Mouse (Mus musculus) ES-E14 (cell line): ENCODE data around the gene Tmem120b. TPM values are rescaled to one million over a fixed set of nuclear protein-coding genes. Genes with fewer than 3 reads are reported as not detected.
A peak's percentile ranks its signal among the peaks of the same experiment; 100 is the strongest.

Experiments used
- DNase-seq: peaks from one replicate; pipeline ENCODE4 v3.0.0-alpha.2; 2013; ENCODE audit warnings: low read depth, low spot score
- H3K27ac ChIP-seq: 2 replicates; pipeline ENCODE4 v1.5.1; 2012; ENCODE audit warnings: low read depth, mild to moderate bottlenecking, low read length, moderate library complexity, mixed read lengths; ENCODE audit not compliant: poor library complexity, insufficient read depth, severe bottlenecking
- H3K36me3 ChIP-seq: 2 replicates; pipeline ENCODE4 v1.6.1; 2012; ENCODE audit warnings: mild to moderate bottlenecking, low read length, moderate library complexity, mixed read lengths; ENCODE audit not compliant: control insufficient read depth, poor library complexity, insufficient read depth, severe bottlenecking
- H3K4me1 ChIP-seq, 2 experiments: fragments of 150-350 bp in 1 of 2; sonication (generic) in 1 of 2; 2 replicates each; pipeline ENCODE4 v1.6.1; 2012; ENCODE audit warnings: low read length in 2 of 2, mild to moderate bottlenecking in 1 of 2, mixed read lengths in 1 of 2; ENCODE audit not compliant: control insufficient read depth in 2 of 2, insufficient read depth in 2 of 2, poor library complexity in 1 of 2
- H3K4me3 ChIP-seq, 2 experiments: fragments of 150-350 bp in 1 of 2; sonication (generic) in 1 of 2; 2 replicates each; pipeline ENCODE4 v1.5.1; 2012; ENCODE audit warnings: low read length in 2 of 2, low read depth in 1 of 2, mild to moderate bottlenecking in 1 of 2, mixed read lengths in 1 of 2; ENCODE audit not compliant: insufficient read depth in 1 of 2, poor library complexity in 1 of 2, severe bottlenecking in 1 of 2
- H3K9ac ChIP-seq: 2 replicates; pipeline ENCODE4 v1.6.1; 2012; ENCODE audit warnings: low read depth, mild to moderate bottlenecking, low read length, mixed read lengths; ENCODE audit not compliant: poor library complexity, insufficient read depth, severe bottlenecking
- H3K9me3 ChIP-seq: fragments of 150-350 bp; sonication (generic); 2 replicates; pipeline ENCODE4 v1.6.1; 2012; ENCODE audit warnings: low read depth, mild to moderate bottlenecking, low read length; ENCODE audit not compliant: control insufficient read depth, insufficient read depth
- CHD2 ChIP-seq: IDR thresholded peaks from 2 replicates; pipeline ENCODE4 v1.6.1; 2014; ENCODE audit warnings: mild to moderate bottlenecking, low read depth, low read length, inconsistent platforms
- HCFC1 ChIP-seq: IDR thresholded peaks from 2 replicates; pipeline ENCODE4 v1.6.1; 2012; ENCODE audit warnings: low read length, inconsistent platforms, borderline replicate concordance; ENCODE audit not compliant: insufficient read depth
- MAFK ChIP-seq: IDR thresholded peaks from 2 replicates; pipeline ENCODE4 v1.6.1; 2014; ENCODE audit warnings: mild to moderate bottlenecking, low read depth, low read length, inconsistent platforms; ENCODE audit not compliant: insufficient read depth
- ZC3H11A ChIP-seq: IDR thresholded peaks from 2 replicates; pipeline ENCODE4 v1.6.1; 2012; ENCODE audit warnings: low read depth, mild to moderate bottlenecking, inconsistent platforms, low read length, borderline replicate concordance
- ZNF384 ChIP-seq: IDR thresholded peaks from 2 replicates; pipeline ENCODE4 v1.6.1; 2012; ENCODE audit warnings: low read depth, low read length, inconsistent platforms
- in situ Hi-C, 2 experiments: fragments of 600-800 bp; cut with MboI; formaldehyde crosslinking; loops; one replicate each; pipeline ENCODE4 v1.15.1; 2025; ENCODE audit warnings: low sequenced_read_pairs in 2 of 2, inconsistent platforms in 1 of 2; ENCODE audit not compliant: unreplicated experiment in 2 of 2
- total RNA-seq: library from RNA; depleted of rRNA; stranded (reverse); fragments of 300-350 nt; gene quantifications from 2 replicates; pipeline ENCODE4 v1.2.3, GENCODE M21; 2012

Tmem120b gene
- total RNA-seq, 1 experiment: 21.9 TPM

- H3K27ac ChIP-seq: peak overlapping the region; percentile 6; the same call in 1 of the 2 replicates
- DNase-seq: peak; percentile 94
- in situ Hi-C loops: no loop called here
These were observed 89.8 kb downstream of the Tmem120b start for GRCm38 (mm10) chr5:123157972-123158371.

GRCm38 (mm10) chr5:123159446-123159845 lies 91.2 kb downstream of the Tmem120b start:
- Histone ChIP-seq H3K4me1 (peaks cover 0 to 41% of the 10 kb centered on the region in 2 experiments; a peak in 2 of 4 replicates), H3K4me3 (no peak overlapping the region), H3K27ac (no peak overlapping the region), H3K9ac (no peak overlapping the region), H3K9me3 (no peaks in the 10 kb centered on the region), H3K36me3 (peaks cover 68% of the 10 kb centered on the region)
- TF ChIP-seq CHD2 (no peak), MAFK (no peak), HCFC1 (no peak), ZNF384 (no peak), ZC3H11A (no peak)
- DNase-seq: no peak
- in situ Hi-C loops: no loop called here

More at GRCm38 (mm10) chr5:123157972-123158371, 89.8 kb downstream of the Tmem120b start:
- Histone ChIP-seq H3K4me1 (peaks cover 0 to 40% of the 10 kb centered on the region in 2 experiments; a peak in 2 of 4 replicates), H3K9me3 (no peaks in the 10 kb centered on the region), H3K4me3 (peak overlapping the region in 1 of 2 experiments; percentile 45; a peak in 2 of 4 replicates), H3K36me3 (peaks cover 59% of the 10 kb centered on the region), H3K9ac (peak overlapping the region; percentile 27; the same call in 1 of the 2 replicates)
- TF ChIP-seq MAFK (peak; percentile 67), HCFC1 (no peak), ZNF384 (no peak), CHD2 (peak; percentile 65; the same call in 1 of the 2 replicates), ZC3H11A (no peak)

- H3K4me3 ChIP-seq: no peak overlapping the region
- no peak overlapping the region for H3K27ac ChIP-seq
- in situ Hi-C loops: no loop called here
- H3K4me1 ChIP-seq: peaks cover 0 to 41% of the 10 kb centered on the region in 2 experiments; a peak in 2 of 4 replicates
- peaks cover 68% of the 10 kb centered on the region for H3K36me3 ChIP-seq
- H3K9me3 ChIP-seq: no peaks in the 10 kb centered on the region
- no peak overlapping the region for H3K9ac ChIP-seq
- no peak for TF ChIP-seq MAFK
- no peak for DNase-seq
These were observed 91.7 kb downstream of the Tmem120b start for GRCm38 (mm10) chr5:123159866-123160265.

- H3K36me3 ChIP-seq: peaks cover 68% of the 10 kb centered on the region
- DNase-seq: no peak
- in situ Hi-C loops: no loop called here
These were observed 92.1 kb downstream of the Tmem120b start for GRCm38 (mm10) chr5:123160341-123160740.

GRCm38 (mm10) chr5:123162942-123163341 lies 94.7 kb downstream of the Tmem120b start:
- no peak overlapping the region for H3K4me3 ChIP-seq
- peaks cover 6 to 47% of the 10 kb centered on the region in 2 experiments; a peak in 3 of 4 replicates for H3K4me1 ChIP-seq
- H3K9ac ChIP-seq: no peak overlapping the region
- peaks cover 68% of the 10 kb centered on the region for H3K36me3 ChIP-seq
- DNase-seq: no peak
- H3K27ac ChIP-seq: no peak overlapping the region
- in situ Hi-C loops: no loop called here
- H3K9me3 ChIP-seq: no peaks in the 10 kb centered on the region
- TF ChIP-seq HCFC1 (no peak), MAFK (no peak), ZNF384 (no peak), CHD2 (no peak), ZC3H11A (no peak)

More at GRCm38 (mm10) chr5:123160341-123160740, 92.1 kb downstream of the Tmem120b start:
- H3K9ac ChIP-seq: no peak overlapping the region
- H3K4me1 ChIP-seq: peaks cover 0 to 41% of the 10 kb centered on the region in 2 experiments; a peak in 2 of 4 replicates
- no peak overlapping the region for H3K4me3 ChIP-seq
- no peak overlapping the region for H3K27ac ChIP-seq
- no peaks in the 10 kb centered on the region for H3K9me3 ChIP-seq
- TF ChIP-seq ZNF384 (no peak), MAFK (no peak), ZC3H11A (no peak), CHD2 (no peak), HCFC1 (no peak)
